Mouse (Mus musculus) adrenal gland, postnatal 4 days (tissue): ENCODE results near the gene Cpe. TPM values are rescaled to one million over a fixed set of nuclear protein-coding genes. Genes with fewer than 3 reads are reported as not detected.

ENCODE experiments used
- DNase-seq, 2 experiments: peaks; one replicate each; pipeline ENCODE4 v3.0.0; 2021 to 2022; ENCODE audit warnings: low spot score in 2 of 2, mixed read lengths in 2 of 2
- total RNA-seq, 2 experiments: library from RNA; stranded (reverse); gene quantifications; 2 replicates each; pipeline ENCODE4 v1.2.3; 2021

Cpe gene
- total RNA-seq, 2 experiments from 2014 or later = 515 to 519 TPM

DNA sequence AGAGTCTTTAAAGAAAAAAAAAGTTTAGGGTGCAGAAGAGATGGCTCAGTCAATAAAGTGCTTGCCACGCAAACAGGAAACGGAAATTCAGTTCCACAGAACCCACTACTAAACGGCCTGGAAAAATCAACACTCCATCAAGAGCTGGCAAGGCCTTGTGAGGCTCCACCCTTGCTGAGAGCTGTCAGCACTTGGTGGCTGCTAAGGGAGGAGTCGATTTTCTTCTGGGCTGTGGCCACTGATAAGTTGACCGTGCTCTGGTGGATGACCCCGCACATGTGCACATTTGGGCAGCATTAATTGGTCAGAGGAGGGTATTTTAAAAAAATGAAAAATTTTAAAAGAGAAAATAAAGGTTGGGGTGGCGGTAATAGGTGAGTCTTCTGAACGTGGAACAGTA, 114.6 kb downstream of the Cpe start:
- DNase-seq = no peak

DNA sequence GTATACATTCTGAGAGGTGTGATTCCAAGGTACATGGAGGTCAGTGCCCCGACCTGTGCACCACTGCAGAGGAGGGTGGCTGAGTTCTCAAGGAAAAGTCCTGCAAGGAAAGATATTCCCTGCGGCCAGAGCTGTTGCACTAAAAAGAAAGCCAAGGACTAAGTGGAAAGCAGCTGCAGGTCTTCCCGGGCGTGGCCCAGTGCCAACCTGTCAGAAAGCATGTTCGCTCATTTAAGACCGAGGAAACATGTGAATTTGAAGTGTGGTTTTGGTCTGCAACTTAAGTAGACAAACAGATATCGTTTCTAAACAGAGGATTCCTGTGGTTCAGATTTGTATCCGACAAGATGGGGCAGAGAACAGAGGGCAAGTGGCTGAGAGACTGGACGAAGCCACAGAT, 117.9 kb downstream of the Cpe start:
- DNase-seq = no peak

DNA sequence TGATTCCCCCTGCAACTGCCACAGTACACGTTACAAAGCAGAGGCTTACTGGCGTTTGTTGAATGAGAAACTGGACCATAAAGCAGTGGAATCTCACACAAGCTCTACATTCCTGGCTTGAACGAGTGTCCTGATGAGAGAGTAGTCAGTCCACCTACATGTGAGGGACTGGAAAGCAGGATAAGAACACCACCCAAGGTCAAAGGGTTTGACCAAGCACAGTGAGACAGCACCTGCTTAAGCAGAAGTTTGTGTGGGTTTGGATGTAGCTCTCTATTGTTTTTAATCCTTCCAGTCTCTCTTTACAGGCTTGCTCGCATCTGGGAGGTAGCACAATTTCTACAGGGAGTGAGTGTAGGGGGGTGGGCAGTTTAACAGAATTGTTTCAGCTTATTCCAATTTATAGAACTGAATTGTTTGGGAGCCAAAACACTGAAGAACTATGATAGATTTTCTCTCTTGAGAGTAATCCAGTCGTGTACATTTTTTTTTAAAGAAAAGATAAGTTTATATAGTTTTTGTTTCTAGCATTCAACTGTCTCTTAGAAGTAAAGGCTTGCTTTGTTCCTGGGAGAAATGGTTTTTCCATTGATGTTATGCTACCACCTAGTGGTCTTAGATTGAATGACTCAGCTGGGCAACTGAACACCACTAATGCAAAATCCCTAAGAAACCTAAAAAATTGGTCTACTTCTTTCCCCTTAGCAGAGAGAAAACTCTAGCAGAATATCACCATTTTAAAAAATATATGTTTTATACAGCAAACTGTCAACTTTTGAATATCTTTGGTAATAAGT, 144.6 kb downstream of the Cpe start:
- no peak for DNase-seq

DNA sequence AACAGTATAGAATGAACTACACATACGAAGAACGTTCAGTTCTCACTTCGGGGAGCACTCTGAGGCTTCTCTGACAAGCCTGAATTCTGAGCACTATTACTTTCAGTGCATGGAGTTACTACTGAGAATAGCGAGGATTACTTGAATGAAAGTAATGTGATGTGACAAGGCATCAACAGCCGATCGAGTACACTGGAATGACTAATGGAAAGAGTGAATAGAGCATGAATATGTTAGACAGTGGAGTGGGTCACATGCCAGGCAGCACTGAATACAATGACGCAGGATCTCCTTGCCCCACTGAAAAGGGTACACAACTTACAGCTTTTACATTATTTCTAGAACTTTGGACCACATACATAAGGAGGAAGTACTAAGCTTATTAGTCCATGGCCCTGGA, 149.4 kb downstream of the Cpe start:
- DNase-seq = no peak

Other genes with a start within 250 kb of the Cpe start
- 10 to 100 TPM; 44.3 to 46.1 TPM for gene Msmo1, start 40.7 kb upstream of the Cpe start, total RNA-seq
- 10 to 100 TPM; 36.0 to 38.3 TPM for gene Klhl2, start 157.0 kb upstream of the Cpe start, total RNA-seq